Mouse (Mus musculus) cerebellum, adult 9-11 months (tissue): ENCODE measurements around the gene Htra2.

Source experiments
- DNase-seq: peaks from one replicate; pipeline ENCODE4 v3.0.0; 2022

The Htra2 gene

DNA sequence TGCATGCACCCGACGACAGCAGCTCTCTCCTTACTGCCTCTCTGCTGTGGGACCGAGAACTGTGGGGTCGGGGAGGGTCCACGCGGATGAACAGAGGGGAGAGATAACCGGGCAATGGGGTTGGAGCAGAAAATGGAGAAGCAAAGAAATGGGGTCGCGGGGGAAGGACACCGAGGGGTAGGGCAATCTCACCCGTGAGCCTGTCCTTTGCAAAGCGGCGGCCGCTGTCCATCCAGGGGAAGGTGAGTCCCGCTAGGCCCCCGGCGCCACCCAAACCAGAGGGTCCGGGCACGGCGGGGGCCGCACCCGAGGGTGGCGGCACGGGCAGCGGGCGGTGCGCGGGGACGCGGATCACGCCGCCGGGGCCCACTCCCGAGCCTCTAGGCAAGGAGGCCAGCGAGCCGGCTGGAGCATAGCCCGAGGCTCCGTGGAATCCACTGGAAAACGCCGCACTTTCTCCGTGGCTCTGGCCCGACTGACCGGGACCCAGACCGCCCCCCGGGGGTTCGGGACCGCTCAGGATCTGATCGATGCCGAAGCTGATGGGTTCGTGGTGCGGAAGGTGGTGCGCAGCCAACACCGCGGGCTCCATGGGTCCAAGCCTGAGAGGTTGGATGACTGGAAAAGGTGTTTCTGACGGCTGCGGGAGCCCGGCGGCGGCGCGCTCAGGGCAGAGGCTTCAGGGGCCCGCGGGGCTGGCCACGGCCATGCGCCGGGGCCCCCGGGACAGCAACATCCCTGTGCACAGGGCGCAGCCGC lies 14.6 kb upstream of the Htra2 start:
- DNase-seq, result no peak

DNA sequence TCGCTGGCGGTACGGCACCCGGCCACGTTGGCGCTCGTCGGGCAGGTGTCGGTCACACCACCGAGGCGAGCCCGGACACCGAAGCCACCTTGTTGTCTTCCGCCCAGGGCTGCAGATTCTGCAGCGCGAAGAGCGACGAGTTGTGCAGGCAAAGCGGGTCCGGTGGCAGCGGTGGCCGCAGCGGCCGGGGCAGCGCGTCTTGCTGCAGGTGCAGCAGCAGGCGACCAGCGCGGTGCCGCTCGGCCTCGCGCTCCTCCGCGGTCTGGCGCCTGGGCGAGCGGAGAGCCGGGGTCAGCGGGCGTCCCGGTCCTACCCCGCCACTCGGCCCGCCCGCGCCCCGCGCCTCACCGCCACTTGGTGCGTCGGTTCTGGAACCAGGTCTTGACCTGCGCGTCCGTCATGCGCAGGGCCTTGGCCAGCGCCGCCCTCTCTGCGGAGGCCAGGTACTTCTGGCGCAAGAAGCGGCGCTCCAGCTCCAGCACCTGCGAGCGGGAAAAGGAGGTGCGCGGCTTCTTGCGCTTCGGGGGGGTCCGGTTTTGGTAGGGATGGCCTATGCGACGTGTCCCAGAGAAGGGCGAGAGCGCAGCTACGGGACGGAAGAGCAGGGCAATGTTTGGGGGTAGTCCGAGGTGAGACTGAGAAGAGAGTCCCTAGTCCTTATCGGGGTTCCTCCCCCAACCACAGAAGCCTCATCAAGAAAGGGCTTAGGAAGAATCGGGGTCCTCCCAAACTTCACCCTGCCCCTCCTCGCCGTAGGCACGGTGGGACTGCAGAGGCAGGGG lies 13.8 kb upstream of the Htra2 start:
- no peak for DNase-seq

GRCm38 (mm10) chr6:83068221-83068620 lies 13.1 kb upstream of the Htra2 start:
- DNase-seq, result no peak

- DNase-seq, result no peak
Observed at GRCm38 (mm10) chr6:83066441-83066840, 11.4 kb upstream of the Htra2 start.

GRCm38 (mm10) chr6:83065995-83066394 lies 10.9 kb upstream of the Htra2 start:
- no peak for DNase-seq

GRCm38 (mm10) chr6:83058725-83059124 lies 3.7 kb upstream of the Htra2 start:
- no peak for DNase-seq

GRCm38 (mm10) chr6:83057790-83058189 lies 2.7 kb upstream of the Htra2 start, which contains the start of gene Dqx1:
TSS of gene Dqx1 (plus strand) at chr6:83057844.
- DNase-seq, result peak; percentile 42

GRCm38 (mm10) chr6:83054074-83054851 lies 810 bp downstream of the Htra2 start, which contains the start of gene Aup1:
TSS of gene Aup1 (plus strand) at chr6:83054521.
- peak; percentile 97 for DNase-seq

DNA sequence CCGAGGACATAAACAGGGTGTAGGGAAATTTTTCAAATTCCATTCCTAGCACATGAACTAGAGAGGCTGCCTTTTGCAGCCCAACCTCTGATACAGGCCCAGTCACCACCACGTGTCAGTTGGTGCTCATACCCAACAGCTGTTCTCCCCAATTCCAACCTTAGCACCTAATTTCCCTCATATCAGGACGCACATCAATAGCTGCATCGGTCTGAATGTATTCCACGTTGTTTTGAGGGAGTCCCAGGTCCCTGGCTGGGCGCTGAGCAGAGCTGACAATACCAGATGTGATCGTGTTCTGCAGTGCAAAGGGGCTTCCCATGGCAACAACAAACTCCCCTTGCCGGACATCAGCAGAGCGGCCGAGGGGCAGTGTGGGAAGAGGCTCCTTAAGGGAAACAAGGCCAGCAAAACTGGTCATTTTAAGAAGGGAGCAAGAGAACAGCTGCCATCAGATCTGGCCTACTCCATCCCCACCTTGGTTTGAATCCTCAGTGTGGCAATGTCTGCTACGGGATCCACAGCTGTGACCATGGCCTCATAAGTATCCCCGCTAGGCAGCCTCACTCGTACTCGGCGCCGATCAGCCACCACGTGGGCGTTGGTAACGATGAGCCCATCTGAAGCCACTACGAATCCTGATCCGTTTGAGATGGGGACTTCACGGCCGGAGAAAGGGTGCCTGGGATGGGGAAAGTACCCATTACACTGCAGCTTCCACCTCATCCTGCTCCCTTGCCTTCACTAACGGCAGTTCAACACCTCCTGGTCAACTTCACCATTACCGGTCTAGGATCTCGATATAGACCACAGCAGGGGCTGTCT lies 1.7 kb downstream of the Htra2 start:
- peak; percentile 43 for DNase-seq

DNA sequence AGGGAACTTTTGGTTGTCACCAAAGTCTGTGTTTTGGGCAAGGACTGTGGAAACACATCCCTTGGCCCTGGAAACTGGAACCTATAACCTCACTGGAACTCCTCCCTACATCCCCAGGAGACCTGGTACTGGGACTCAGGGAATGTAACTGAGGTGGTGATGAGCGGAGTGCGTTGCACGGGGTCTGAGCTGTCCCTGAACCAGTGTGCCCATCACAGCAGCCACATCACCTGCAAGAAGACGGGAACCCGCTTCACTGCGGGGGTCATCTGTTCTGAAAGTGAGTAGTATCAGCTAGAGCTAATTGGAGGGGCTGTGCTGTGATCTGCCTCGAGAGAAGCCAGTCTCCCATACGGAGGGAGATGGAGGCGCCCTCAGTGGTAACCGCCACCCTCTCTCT lies 5.7 kb downstream of the Htra2 start:
- no peak for DNase-seq

- no peak for DNase-seq
Observed at GRCm38 (mm10) chr6:83044742-83045141, 10.3 kb downstream of the Htra2 start.

GRCm38 (mm10) chr6:83043993-83044392 lies 11.1 kb downstream of the Htra2 start:
- no peak for DNase-seq

- DNase-seq, result no peak
Observed at GRCm38 (mm10) chr6:83043561-83043960, 11.5 kb downstream of the Htra2 start.

DNA sequence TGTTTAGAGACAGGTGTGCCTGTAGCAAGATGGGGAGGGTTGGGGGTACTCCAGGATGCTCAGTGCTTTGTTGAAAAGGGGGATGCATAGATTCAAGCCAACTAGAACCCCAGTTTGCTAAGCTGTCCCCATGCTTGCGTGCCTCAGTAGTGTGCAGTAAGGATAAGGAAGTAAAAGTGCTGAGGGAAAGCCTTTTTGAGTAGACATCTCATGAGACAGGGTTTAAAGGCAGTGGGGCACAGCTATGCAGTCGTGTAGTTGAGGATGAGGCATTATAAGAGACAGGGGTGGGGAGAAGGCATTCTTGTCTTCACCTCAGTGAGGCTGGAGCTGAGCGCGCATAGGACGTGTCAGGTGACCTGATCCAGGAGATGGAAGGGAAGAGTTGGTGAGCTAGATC lies 14.5 kb downstream of the Htra2 start:
- no peak for DNase-seq

- peak; percentile 85 for DNase-seq
Observed at GRCm38 (mm10) chr6:83038496-83039012, 16.5 kb downstream of the Htra2 start.

GRCm38 (mm10) chr6:83037188-83037587 lies 17.9 kb downstream of the Htra2 start:
- DNase-seq, result no peak

DNA sequence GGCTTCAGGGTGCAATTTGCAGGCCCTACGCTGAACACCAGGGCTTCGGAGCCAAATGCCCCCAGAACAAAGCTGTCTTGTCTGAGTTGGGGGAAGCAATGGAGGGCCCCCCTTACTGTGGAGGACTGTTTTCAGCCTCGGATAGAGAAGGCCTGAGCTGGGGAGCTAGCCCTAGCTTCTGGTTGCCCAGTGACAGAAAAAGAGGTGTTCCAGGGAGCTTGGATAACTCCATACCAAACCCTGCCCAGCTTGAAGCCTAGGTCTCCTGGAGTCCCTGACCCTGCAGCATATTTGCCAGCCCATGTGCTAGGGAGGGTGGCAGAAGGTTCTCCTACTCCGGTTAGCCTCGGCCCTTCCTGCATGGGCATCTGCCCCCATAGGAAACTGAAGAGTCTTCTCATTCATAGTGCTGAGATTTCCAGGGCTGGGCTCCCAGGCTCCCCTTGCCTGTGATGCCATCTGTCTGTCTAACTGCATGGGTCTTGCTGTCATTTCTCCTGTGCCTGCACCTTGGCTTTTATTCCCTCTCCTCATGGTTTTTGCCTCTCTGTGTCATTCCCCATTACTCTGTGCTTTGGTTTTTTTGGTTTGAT lies 20.5 kb downstream of the Htra2 start:
- DNase-seq, result no peak

GRCm38 (mm10) chr6:83033249-83034185 lies 21.6 kb downstream of the Htra2 start, which contains the start of the genes Dok1 and Loxl3:
TSS of gene Dok1 (minus strand) at chr6:83033471.
TSS of gene Loxl3 (plus strand) at chr6:83034173.
- no peak for DNase-seq

DNA sequence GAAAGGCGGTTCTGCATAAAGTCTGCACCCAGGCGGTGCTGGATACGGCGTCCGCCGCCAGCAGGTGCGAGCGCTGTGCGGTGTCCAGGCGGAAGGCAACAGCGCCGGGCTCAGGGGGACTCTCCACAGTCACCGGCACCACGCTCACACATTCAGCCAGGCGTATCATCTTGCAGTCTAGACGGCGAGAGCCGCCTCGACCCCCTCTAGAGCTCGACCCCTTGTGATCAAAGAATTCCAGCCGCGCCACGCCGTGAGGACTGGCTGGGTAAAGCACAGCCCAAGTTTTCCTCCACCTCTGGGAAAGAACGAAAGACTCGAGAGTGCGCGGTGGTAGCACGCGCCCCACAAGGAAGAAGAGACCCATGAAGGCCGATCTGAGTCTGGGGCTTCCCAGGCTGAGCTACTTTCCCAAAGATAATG lies 22.3 kb downstream of the Htra2 start:
- DNase-seq, result no peak

- no peak for DNase-seq
Observed at GRCm38 (mm10) chr6:83031921-83032590, 23.0 kb downstream of the Htra2 start.
